Mouse (Mus musculus): Measurements from ENCODE around the gene 8030411F24Rik. TPM values are rescaled to one million over a fixed set of nuclear protein-coding genes. Genes with fewer than 3 reads are reported as not detected.

The 8030411F24Rik gene
- not detected in 4 replicates for total RNA-seq (2023)

GRCm38 (mm10) chr2:148781709-148782108 lies at the start of gene 8030411F24Rik:
TSS of gene 8030411F24Rik (plus strand) at chr2:148782009.

DNA sequence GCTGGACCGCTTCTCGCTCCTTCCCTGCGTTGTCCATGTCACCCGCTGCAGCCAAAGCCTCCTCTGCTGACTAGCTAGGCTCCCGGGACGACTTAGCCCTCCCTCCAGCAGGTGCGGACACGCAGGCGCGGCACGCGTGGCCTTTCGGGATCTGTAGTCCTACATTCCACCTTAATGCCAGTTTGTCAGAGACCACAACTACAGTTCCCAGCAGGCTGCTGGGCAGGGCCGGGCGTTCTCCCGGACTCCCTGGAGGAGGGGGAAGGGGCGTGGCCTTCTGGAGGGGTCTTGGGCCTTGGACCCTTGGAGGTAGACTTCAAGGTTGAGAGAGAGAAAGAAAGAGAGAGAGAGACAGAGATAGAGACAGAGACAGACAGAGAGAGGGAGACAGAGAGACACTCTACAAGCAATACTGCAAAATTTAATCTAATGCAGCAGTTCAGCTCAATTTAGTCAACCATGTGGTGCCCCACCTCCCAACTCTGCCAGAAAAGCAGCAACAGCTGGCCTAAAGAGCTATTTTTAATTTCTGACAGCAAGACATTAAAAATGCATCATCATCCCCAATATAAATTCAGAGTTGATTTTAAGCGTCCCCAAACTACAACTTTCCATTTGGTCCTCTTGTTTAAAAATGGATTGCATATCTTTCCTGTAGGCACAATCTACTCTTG lies 49.3 kb upstream of the 8030411F24Rik start, which contains the start of gene Napb:
Gene Napb (minus strand): TSS at position 141 of the 674 bp plus-strand sequence.

DNA sequence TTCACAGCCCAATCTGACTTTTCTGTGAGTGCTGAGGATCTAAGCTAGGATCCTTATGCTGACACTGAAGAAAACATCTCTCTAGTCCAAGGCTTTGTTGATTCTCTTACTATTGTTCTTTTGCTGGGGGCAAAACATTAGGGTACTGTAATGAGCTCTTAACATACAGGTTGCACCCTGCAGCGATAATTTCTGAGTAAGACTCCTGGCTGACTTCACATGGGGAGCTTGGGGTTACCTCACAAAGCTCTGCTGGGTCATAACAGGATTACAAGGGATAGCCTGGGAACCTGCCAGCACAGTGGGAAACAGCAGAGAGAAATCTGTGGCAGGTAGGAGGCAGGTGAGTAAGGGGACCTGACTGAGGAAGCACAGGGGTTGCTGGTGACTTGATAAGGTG lies 31.8 kb upstream of the 8030411F24Rik start, which contains the start of gene Cstl1:
Gene Cstl1 (plus strand): TSS at position 301 of the 400 bp plus-strand sequence.

GRCm38 (mm10) chr2:148771397-148771796 lies 10.4 kb upstream of the 8030411F24Rik start, which contains the start of gene Cst11:
TSS of gene Cst11 (minus strand) at chr2:148771497.

GRCm38 (mm10) chr2:148789142-148789541 lies 7.3 kb downstream of the 8030411F24Rik start, which contains the start of gene Cst12:
TSS of gene Cst12 (plus strand) at chr2:148789361.

DNA sequence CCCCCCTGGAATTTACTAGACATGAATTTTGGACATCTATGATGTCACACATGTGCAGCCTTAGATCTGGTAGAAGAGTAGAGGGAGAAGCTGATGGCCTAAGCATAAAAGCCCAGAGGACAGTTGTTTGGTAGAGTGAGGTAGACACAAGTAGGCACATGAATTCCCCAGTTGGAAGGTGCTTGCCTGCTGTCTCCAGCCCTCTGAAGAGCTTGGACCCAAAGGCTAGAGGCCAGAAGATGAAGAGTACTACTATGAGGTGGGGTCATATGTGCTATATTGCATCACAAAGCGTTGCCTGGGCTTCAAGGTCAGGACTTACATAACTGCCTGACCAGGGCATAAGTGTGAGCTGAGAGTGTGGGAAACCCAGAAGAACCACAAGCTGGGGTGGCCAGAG lies 16.7 kb downstream of the 8030411F24Rik start, which contains the start of gene Cst8:
Gene Cst8 (plus strand): TSS at position 301 of the 400 bp plus-strand sequence.

GRCm38 (mm10) chr2:148819909-148820308 lies 38.1 kb downstream of the 8030411F24Rik start, which contains the start of gene Cst13:
TSS of gene Cst13 (plus strand) at chr2:148820081.

DNA sequence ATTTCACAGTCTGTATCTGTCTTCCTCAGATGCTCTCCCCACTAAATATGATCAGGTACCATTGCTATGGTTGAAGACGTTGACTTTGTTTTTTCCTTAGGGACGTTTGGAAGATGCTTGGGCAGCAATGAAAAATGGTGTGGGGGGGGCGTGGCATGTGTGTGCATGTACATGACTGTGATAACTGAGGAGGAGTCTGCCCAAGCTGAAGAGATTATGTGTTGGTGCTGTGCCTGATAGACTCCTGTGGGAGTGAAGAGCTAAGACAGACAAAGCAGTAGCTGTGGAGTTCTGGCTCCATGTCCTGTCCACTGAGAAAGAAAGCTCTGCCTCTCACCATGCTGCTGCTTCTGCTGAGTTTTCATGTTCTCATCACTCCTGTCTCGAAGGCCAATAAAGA lies 53.1 kb downstream of the 8030411F24Rik start, which contains the start of gene Cst9:
Gene Cst9 (plus strand): TSS at position 236 of the 400 bp plus-strand sequence.

Other genes starting within 250 kb of the 8030411F24Rik start
- 9.6 to 12.9 TPM (median 11.8 TPM) in 4 replicates for gene Nxt1, start 109.4 kb upstream of the 8030411F24Rik start, total RNA-seq (2023)
- gene Gzf1, start 101.0 kb upstream of the 8030411F24Rik start, total RNA-seq (2023), result 8.5 to 9.2 TPM (median 9.0 TPM) in 4 replicates
- 0.42 to 0.85 TPM (median 0.50 TPM) in 4 replicates for gene Napb, start 49.5 kb upstream of the 8030411F24Rik start, total RNA-seq (2023)
- not detected in 4 replicates for gene Cstl1, start 31.7 kb upstream of the 8030411F24Rik start, total RNA-seq (2023)
- gene Cst11, start 10.5 kb upstream of the 8030411F24Rik start, total RNA-seq (2023), result not detected in 4 replicates
- gene Cst12, start 7.4 kb downstream of the 8030411F24Rik start, total RNA-seq (2023), result not detected in 4 replicates
- gene Cst8, start 16.8 kb downstream of the 8030411F24Rik start, total RNA-seq (2023), result not detected in 4 replicates
- not detected in 4 replicates for gene Cst13, start 38.1 kb downstream of the 8030411F24Rik start, total RNA-seq (2023)
- not detected in 4 replicates for gene Cst9, start 53.1 kb downstream of the 8030411F24Rik start, total RNA-seq (2023)
- not detected in 4 replicates for gene 9230104L09Rik, start 83.0 kb downstream of the 8030411F24Rik start, total RNA-seq (2023)
- 149 to 170 TPM (median 162 TPM) in 4 replicates for gene Cst3, start 93.7 kb downstream of the 8030411F24Rik start, total RNA-seq (2023)
- not detected in 4 replicates for gene Gm1330, start 221.2 kb downstream of the 8030411F24Rik start, total RNA-seq (2023)
- gene Gm10750, start 235.2 kb downstream of the 8030411F24Rik start, total RNA-seq (2023), result not detected in 4 replicates

All from B cell, adult 62 days (primary cell).